27 mouse cellular contexts compared by ENCODE assay signal in the genomic region with DNA sequence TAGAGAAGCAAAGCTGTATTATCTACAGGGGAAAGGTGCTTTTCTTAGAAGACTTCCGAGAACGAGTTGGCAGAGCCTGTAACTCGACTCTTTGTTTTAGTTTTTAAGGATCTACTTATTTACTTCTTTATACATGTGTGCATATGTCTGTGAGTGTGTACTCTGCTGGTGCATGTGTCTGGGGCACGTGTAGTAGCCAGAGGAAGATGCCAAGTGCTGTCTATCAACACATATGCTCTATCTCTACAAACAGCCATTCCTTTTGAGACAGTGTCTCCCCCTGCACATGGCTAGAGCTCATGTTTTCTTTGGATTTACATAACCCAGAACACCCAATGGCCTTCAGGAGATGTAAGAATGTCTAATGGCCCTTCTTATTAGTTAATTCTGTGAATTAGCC.
"Had no signal": no experiment of that assay in that cellular context is flagged by ENCODE, and none has a peak within 500 bp of the region (broad histone marks: within the 10 kb centered on the region; RNA-seq: fewer than 3 reads in every experiment).

No protein-coding gene starts in this region.

- H3K4me1 ChIP-seq: hindbrain, embryonic 13.5 days; hindbrain, embryonic 15.5 days; kidney, embryonic 15.5 days; limb, embryonic 12.5 days; liver, embryonic 13.5 days; liver, embryonic 15.5 days had no signal

- H3K9me3 ChIP-seq: heart, embryonic 13.5 days; heart, embryonic 15.5 days; hindbrain, embryonic 13.5 days; hindbrain, embryonic 15.5 days; kidney, embryonic 15.5 days; limb, embryonic 10.5 days; limb, embryonic 12.5 days; liver, embryonic 13.5 days; liver, embryonic 15.5 days had no signal

- H3K27me3 ChIP-seq: heart, embryonic 13.5 days; heart, embryonic 15.5 days; hindbrain, embryonic 13.5 days; hindbrain, embryonic 15.5 days; liver, embryonic 13.5 days had no signal

- H3K9ac ChIP-seq: heart, embryonic 13.5 days; heart, embryonic 15.5 days; hindbrain, embryonic 13.5 days; hindbrain, embryonic 15.5 days; kidney, embryonic 15.5 days; limb, embryonic 12.5 days; liver, embryonic 13.5 days; liver, embryonic 15.5 days had no signal

- H3K4me2 ChIP-seq: heart, embryonic 11.5 days; heart, embryonic 13.5 days; heart, embryonic 15.5 days; hindbrain, embryonic 13.5 days; hindbrain, embryonic 15.5 days; kidney, embryonic 15.5 days; limb, embryonic 12.5 days; liver, embryonic 11.5 days; liver, embryonic 13.5 days; liver, embryonic 15.5 days had no signal

- H3K27ac ChIP-seq: heart, adult 2 months; heart, embryonic 13.5 days; heart, embryonic 15.5 days; hindbrain, embryonic 13.5 days; hindbrain, embryonic 15.5 days; hindbrain, postnatal 0 days; kidney, embryonic 15.5 days; kidney, postnatal 0 days; limb, embryonic 10.5 days; limb, embryonic 12.5 days; liver, embryonic 13.5 days; liver, embryonic 15.5 days had no signal

- ATAC-seq: hindbrain, postnatal 0 days; intestine, embryonic 16.5 days had no signal

- H3K36me3 ChIP-seq: heart, embryonic 13.5 days; heart, embryonic 15.5 days; hindbrain, embryonic 13.5 days; hindbrain, embryonic 15.5 days; kidney, embryonic 15.5 days; limb, embryonic 10.5 days; limb, embryonic 12.5 days; liver, embryonic 13.5 days; liver, embryonic 15.5 days had no signal

- H3K4me3 ChIP-seq: heart, adult 2 months; heart, embryonic 13.5 days; heart, embryonic 15.5 days; hindbrain, embryonic 13.5 days; hindbrain, embryonic 15.5 days; kidney, embryonic 15.5 days; limb, embryonic 10.5 days; limb, embryonic 12.5 days; liver, embryonic 13.5 days; liver, embryonic 15.5 days had no signal

- DNase-seq: gastrocnemius, postnatal 14 days; gastrocnemius, postnatal 36 days; heart, adult 2 months; heart, postnatal 14 days; heart, postnatal 36 days; kidney, adult 11 months; kidney, adult 2 months; kidney, adult 9 months; kidney, postnatal 14 days; kidney, postnatal 36 days; layer of hippocampus, adult 9-11 months; layer of hippocampus, postnatal 36 days; liver; liver, embryonic 13.5 days had no signal
